Mouse (Mus musculus): ENCODE measurements around the gene Fabp7. TPM values are rescaled to one million over a fixed set of nuclear protein-coding genes. Genes with fewer than 3 reads are reported as not detected.

Fabp7 gene
- polyA plus RNA-seq, 1 experiment from 2014 or later, result 2.8 TPM

- no peak for ATAC-seq (replicated peaks; ENCODE audit: low FRiP score)
- no peak overlapping the region for H3K9ac ChIP-seq (ENCODE audit: low read depth, low read length)
- DNase-seq (ENCODE audit: low spot score), result no peak
- H3K36me3 ChIP-seq (ENCODE audit: control insufficient read depth, insufficient read depth, low read length), result no peaks in the 10 kb centered on the region
- no peaks in the 10 kb centered on the region for H3K4me1 ChIP-seq (replicated peaks; ENCODE audit: control insufficient read depth, insufficient read depth, low read length)
- no peaks in the 10 kb centered on the region for H3K27me3 ChIP-seq (replicated peaks; ENCODE audit: control insufficient read depth, insufficient read depth, low read length)
- H3K9me3 ChIP-seq (ENCODE audit: control insufficient read depth, low read length), result no peaks in the 10 kb centered on the region
- H3K4me2 ChIP-seq, result no peak overlapping the region
- H3K4me3 ChIP-seq (ENCODE audit: low read depth, low read length), result no peak overlapping the region
- 62% methylated on average over 6 of the region's 6 CpGs for WGBS
- H3K27ac ChIP-seq (ENCODE audit: low read depth, low read length), result no peak overlapping the region
These were observed 31.2 kb downstream of the Fabp7 start for GRCm38 (mm10) chr10:57815869-57816268.

GRCm38 (mm10) chr10:57819209-57819608 is 34.5 kb downstream of the Fabp7 start:
- no peak for DNase-seq (ENCODE audit: low spot score)
- Histone ChIP-seq H3K27ac (ENCODE audit: low read depth, low read length) (no peak overlapping the region), H3K27me3 (replicated peaks; ENCODE audit: control insufficient read depth, insufficient read depth, low read length) (no peaks in the 10 kb centered on the region), H3K36me3 (ENCODE audit: control insufficient read depth, insufficient read depth, low read length) (no peaks in the 10 kb centered on the region), H3K4me3 (ENCODE audit: low read depth, low read length) (no peak overlapping the region), H3K9ac (ENCODE audit: low read depth, low read length) (no peak overlapping the region), H3K4me2 (no peak overlapping the region), H3K4me1 (replicated peaks; ENCODE audit: control insufficient read depth, insufficient read depth, low read length) (no peaks in the 10 kb centered on the region), H3K9me3 (ENCODE audit: control insufficient read depth, low read length) (no peaks in the 10 kb centered on the region)
- ATAC-seq (replicated peaks; ENCODE audit: low FRiP score), result no peak
- WGBS, result 83% methylated on average over 2 of the region's 2 CpGs

- 47% methylated on average over 3 of the region's 3 CpGs for WGBS
- Histone ChIP-seq H3K27ac (ENCODE audit: low read depth, low read length) (no peak overlapping the region), H3K4me3 (ENCODE audit: low read depth, low read length) (no peak overlapping the region), H3K4me2 (no peak overlapping the region), H3K27me3 (replicated peaks; ENCODE audit: control insufficient read depth, insufficient read depth, low read length) (no peaks in the 10 kb centered on the region), H3K9ac (ENCODE audit: low read depth, low read length) (no peak overlapping the region), H3K4me1 (replicated peaks; ENCODE audit: control insufficient read depth, insufficient read depth, low read length) (no peaks in the 10 kb centered on the region), H3K36me3 (ENCODE audit: control insufficient read depth, insufficient read depth, low read length) (no peaks in the 10 kb centered on the region), H3K9me3 (ENCODE audit: control insufficient read depth, low read length) (no peaks in the 10 kb centered on the region)
- no peak for ATAC-seq (replicated peaks; ENCODE audit: low FRiP score)
- DNase-seq (ENCODE audit: low spot score), result no peak
These were observed 37.8 kb downstream of the Fabp7 start for GRCm38 (mm10) chr10:57822473-57822872.

DNA sequence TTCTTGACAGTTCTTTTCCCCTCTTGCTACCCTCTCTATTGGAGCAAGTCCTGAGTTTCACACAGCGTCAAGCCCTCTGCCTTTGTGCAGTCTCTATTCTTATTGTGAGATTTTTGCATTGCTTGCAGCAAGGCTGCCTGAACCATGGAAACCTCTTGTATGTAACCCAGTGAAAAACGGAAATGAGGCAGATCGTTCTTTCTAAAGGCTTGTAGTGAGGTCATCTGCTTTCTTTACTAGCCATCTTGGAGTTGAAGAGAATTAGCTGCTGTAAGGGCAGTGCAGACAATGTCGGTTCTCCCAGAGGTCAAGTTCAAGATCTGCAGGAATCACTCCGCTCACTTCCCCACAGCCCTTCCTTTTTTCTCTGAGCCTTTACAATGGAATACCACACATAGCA is 44.0 kb downstream of the Fabp7 start:
- Histone ChIP-seq H3K27me3 (replicated peaks; ENCODE audit: control insufficient read depth, insufficient read depth, low read length) (no peaks in the 10 kb centered on the region), H3K4me2 (no peak overlapping the region), H3K4me3 (ENCODE audit: low read depth, low read length) (no peak overlapping the region), H3K4me1 (replicated peaks; ENCODE audit: control insufficient read depth, insufficient read depth, low read length) (no peaks in the 10 kb centered on the region), H3K36me3 (ENCODE audit: control insufficient read depth, insufficient read depth, low read length) (no peaks in the 10 kb centered on the region), H3K9me3 (ENCODE audit: control insufficient read depth, low read length) (no peaks in the 10 kb centered on the region), H3K27ac (ENCODE audit: low read depth, low read length) (no peak overlapping the region), H3K9ac (ENCODE audit: low read depth, low read length) (no peak overlapping the region)
- DNase-seq (ENCODE audit: low spot score) (no peak), ATAC-seq (replicated peaks; ENCODE audit: low FRiP score) (no peak)
- WGBS, result 77% methylated on average over 5 of the region's 5 CpGs

DNA sequence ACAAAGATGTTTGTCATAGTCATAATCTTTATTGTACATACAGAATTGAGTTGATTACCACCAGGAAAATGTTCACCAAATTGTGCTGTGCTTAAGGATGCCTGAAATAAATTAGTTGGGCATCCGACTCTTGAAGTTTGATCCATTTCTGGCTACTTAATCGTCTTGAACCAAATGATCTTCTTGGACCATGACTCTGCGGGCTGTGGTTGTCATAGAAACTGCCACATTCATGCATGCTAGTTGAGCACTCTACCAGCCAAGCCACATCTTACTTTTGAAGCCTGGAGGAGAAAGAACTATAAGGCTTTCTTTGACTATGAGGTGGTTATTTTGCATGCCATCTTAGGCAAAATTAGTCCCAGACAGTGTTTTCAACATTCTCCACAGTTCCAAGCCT is 44.9 kb downstream of the Fabp7 start:
- Histone ChIP-seq H3K9ac (ENCODE audit: low read depth, low read length) (no peak overlapping the region), H3K36me3 (ENCODE audit: control insufficient read depth, insufficient read depth, low read length) (no peaks in the 10 kb centered on the region), H3K4me3 (ENCODE audit: low read depth, low read length) (no peak overlapping the region), H3K4me1 (replicated peaks; ENCODE audit: control insufficient read depth, insufficient read depth, low read length) (no peaks in the 10 kb centered on the region), H3K27ac (ENCODE audit: low read depth, low read length) (no peak overlapping the region), H3K9me3 (ENCODE audit: control insufficient read depth, low read length) (no peaks in the 10 kb centered on the region), H3K4me2 (no peak overlapping the region), H3K27me3 (replicated peaks; ENCODE audit: control insufficient read depth, insufficient read depth, low read length) (no peaks in the 10 kb centered on the region)
- ATAC-seq (replicated peaks; ENCODE audit: low FRiP score) (no peak), DNase-seq (ENCODE audit: low spot score) (no peak)
- WGBS, result 73% methylated on average over 3 of the region's 3 CpGs

DNA sequence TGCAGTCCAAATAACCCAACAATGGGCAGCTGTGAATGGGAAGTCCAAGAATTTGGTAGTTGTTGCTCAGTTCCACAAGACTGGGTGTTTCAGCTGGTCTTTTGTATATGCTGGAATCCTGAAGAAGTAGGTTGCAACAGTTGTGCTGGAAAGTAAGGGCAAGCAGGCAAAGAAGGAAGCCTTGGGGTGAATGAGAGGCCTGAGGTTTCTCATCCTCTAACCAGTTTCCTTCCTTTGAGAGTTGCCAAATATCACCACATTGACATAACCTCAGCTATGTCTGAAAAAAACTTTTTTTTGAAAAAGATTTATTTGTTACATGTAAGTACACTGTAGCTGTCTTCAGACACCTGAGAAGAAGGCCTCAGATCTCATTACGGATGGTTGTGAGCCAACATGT is 50.4 kb downstream of the Fabp7 start:
- no peak for DNase-seq (ENCODE audit: low spot score)
- Histone ChIP-seq H3K27ac (ENCODE audit: low read depth, low read length) (no peak overlapping the region), H3K36me3 (ENCODE audit: control insufficient read depth, insufficient read depth, low read length) (no peaks in the 10 kb centered on the region), H3K4me1 (replicated peaks; ENCODE audit: control insufficient read depth, insufficient read depth, low read length) (no peaks in the 10 kb centered on the region), H3K9ac (ENCODE audit: low read depth, low read length) (no peak overlapping the region), H3K9me3 (ENCODE audit: control insufficient read depth, low read length) (no peaks in the 10 kb centered on the region), H3K4me2 (no peak overlapping the region), H3K4me3 (ENCODE audit: low read depth, low read length) (no peak overlapping the region), H3K27me3 (replicated peaks; ENCODE audit: control insufficient read depth, insufficient read depth, low read length) (no peaks in the 10 kb centered on the region)
- WGBS, result 88% methylated on average over 1 of the region's 1 CpGs
- ATAC-seq (replicated peaks; ENCODE audit: low FRiP score), result no peak

DNA sequence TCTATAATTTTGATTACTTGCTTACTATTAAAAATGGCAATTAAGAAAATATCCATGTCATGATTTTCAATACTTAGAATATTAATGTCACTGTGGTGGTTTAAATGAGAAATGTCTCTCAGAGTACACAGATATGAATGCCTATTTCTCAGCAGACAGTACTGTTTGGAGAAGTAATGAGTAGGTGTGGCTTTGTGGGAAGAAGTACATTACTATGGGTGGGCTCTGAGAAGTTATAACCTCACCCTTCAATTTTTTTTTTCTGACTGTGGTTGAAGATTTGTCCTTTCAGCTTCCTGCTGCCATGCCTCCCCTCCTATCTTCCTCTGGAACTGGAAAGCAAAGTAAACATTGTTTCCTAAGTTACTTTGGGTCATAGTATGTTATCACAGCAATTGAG is 51.3 kb downstream of the Fabp7 start:
- DNase-seq (ENCODE audit: low spot score) (no peak), ATAC-seq (replicated peaks; ENCODE audit: low FRiP score) (no peak)
- Histone ChIP-seq H3K4me3 (ENCODE audit: low read depth, low read length) (no peak overlapping the region), H3K9me3 (ENCODE audit: control insufficient read depth, low read length) (no peaks in the 10 kb centered on the region), H3K27me3 (replicated peaks; ENCODE audit: control insufficient read depth, insufficient read depth, low read length) (no peaks in the 10 kb centered on the region), H3K4me2 (no peak overlapping the region), H3K27ac (ENCODE audit: low read depth, low read length) (no peak overlapping the region), H3K36me3 (ENCODE audit: control insufficient read depth, insufficient read depth, low read length) (no peaks in the 10 kb centered on the region), H3K4me1 (replicated peaks; ENCODE audit: control insufficient read depth, insufficient read depth, low read length) (no peaks in the 10 kb centered on the region), H3K9ac (ENCODE audit: low read depth, low read length) (no peak overlapping the region)

Other genes starting within 250 kb of the Fabp7 start
- 0.48 and 1.2 TPM in 2 replicates for gene Pkib, start 152.9 kb upstream of the Fabp7 start, polyA plus RNA-seq (2014; fragmentation: Nextera tagmentation; extraction: Ambion mirVana)
- gene Smpdl3a, start 9.5 kb downstream of the Fabp7 start, polyA plus RNA-seq (2014; fragmentation: Nextera tagmentation; extraction: Ambion mirVana), result 9.0 and 13.4 TPM in 2 replicates

All from liver, embryonic 11.5 days (tissue).